Mouse (Mus musculus) Muller cell, postnatal 12 days (primary cell): ENCODE results near the gene Gdi1.

Source experiments
- DNase-seq: peaks from one replicate; pipeline ENCODE4 v3.0.0-alpha.2; 2015; ENCODE audit errors: inconsistent ontology term

The Gdi1 gene

GRCm38 (mm10) chrX:74304867-74305700, at the start of gene Gdi1:
TSS of gene Gdi1 (plus strand) at chrX:74304998.
- DNase-seq, result peak; percentile 92

DNA sequence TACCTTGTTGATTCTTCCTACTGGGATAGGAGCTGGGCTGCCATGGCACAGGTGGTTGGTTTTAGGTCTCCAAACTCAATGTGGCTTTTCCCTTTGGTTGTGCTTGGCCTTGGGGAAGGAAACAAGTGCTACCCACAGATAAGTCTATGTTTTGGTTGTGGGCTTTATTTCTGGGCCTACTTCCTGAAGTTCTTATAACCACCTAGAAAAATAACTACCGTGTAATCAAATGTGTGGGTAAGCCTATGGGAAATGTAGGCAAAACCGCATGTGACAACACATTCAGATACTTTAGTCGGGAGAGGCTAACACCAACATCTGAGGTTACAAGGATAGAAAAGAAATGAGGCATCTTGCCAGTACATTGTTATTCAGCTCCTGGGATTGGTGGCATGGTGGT, 47.1 kb upstream of the Gdi1 start:
- no peak for DNase-seq

DNA sequence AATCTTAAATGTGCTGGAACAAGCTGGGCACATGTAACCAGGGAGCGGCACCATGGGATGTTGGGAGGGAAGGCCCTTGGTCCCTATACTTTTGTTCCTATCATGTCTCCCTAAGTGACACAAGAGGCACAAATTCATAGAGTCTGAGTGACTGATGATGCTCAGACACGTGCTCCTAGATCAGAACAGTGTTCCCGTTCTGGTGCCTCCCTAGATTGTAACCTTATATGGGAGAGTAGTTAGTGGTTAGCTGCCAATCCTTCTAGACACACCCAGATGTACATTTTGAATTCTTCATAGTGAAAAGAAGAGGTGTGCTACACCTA, 35.1 kb upstream of the Gdi1 start:
- no peak for DNase-seq

DNA sequence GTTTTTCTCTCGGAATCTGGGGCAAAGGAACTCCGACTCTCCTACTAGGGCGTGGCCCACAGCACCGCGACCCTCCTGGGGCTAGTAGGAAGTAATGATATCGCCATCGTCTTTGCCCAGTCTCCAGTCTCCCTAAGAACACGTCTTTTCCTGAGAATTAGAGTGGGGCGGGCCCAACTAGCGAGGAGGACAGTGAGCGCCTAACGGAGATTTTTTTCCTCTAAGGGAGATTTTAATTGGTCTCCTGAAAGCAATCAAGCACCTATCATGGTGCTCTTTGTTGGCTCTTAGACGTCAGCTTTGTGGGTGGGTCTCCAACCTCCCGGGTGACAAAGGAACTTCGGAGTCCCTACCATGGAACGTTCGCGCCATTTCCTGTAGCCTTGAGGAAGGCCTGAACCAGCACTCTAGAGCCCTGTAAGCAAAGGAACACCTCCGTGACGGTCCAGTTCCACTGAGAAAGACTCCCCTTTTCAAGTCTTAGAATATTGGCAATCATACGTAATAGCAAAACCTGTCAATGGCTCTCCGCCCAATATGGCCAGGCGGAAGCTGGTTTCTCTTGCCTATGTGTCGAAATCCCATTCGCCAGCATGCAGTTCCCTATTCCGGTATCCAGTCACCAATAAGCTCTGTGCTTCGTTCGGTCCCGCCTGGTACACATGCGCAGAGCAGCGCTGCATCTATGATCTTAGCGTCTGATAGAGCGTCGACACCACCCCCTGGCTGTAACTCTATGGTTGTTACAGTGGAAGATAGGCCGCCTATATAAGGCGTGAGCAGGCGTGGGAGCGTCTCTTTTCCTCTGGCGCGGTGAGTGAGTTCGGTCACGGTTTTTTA, 34.5 kb upstream of the Gdi1 start, which contains the start of gene Rpl10:
Gene Rpl10, plus strand, starts transcription at position 751 of the 840 bp plus-strand sequence.
- peak; percentile 96 for DNase-seq

DNA sequence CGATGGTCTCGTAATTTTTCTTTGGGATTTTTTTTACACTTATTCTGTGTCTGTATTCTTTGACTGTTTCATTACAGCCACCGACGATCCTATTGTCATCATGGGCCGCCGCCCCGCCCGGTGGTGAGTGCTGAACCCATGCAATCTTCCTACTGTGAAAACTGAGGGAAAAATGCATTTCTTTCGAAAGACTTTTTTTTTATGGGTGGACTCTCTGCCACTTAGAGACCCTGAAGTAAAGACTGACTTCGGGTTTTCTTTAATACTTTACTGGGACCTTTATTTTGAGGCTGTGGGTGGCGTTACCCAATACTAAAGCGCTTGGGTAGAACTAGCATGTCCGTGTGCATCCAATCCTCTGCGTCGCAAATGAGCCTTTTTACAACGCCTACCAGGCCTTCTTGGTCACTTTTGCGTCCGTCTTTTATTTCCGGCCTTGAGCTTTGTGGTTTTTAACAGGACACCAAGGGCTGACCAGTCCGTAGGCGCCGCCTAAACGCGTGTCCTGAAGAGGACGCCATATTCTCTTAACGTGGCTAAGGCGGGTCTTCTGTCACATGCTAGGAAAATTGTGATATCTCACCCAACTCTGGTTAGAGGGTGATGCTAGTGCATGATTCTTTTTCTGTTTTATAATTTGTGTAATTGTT, 33.8 kb upstream of the Gdi1 start:
- peak; percentile 16 for DNase-seq

DNA sequence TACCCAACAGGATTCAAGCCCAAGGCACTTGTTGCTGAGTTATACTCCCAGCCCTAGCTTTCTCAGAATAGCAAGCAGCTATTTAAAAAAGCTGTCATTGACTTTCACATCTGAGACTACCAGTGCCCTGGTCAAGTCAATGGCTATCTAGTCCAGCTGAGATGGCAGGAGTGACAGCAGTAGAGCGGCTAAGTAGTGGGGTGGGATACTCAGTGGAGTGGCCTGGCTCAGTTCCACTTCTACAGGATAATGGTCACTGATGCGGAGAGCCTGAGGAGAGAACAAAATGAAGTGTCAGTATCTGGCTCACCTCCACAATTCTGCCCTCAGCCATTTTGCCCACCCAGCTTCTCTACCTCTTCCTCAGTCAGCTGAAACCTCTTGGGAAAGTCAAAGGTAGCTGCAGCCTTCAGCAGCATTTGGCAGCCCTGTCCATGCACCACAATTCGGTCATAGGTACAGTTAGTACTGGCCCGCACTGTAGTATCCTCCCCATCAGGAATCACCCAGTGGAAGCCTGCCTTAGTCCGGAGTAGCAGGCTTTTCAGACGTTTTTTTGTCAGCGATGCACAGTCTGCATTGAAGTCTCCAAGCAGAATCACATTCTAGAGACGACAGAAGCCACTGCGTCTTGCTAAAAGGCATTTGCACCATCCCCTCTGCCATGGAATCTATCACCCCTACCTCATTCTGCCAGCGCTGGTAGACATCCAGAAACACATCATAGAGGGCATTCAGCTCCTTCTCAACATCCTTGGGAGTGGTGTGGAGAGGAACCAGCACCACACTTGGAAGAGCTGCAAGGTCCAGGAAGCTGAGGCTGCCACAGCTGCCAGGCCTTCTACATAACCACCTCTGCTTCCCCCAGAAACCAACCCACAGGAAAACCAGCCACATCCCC, 31.1 kb upstream of the Gdi1 start:
- no peak for DNase-seq

- DNase-seq, result no peak
These were observed 26.9 kb upstream of the Gdi1 start for GRCm38 (mm10) chrX:74277916-74278315.

DNA sequence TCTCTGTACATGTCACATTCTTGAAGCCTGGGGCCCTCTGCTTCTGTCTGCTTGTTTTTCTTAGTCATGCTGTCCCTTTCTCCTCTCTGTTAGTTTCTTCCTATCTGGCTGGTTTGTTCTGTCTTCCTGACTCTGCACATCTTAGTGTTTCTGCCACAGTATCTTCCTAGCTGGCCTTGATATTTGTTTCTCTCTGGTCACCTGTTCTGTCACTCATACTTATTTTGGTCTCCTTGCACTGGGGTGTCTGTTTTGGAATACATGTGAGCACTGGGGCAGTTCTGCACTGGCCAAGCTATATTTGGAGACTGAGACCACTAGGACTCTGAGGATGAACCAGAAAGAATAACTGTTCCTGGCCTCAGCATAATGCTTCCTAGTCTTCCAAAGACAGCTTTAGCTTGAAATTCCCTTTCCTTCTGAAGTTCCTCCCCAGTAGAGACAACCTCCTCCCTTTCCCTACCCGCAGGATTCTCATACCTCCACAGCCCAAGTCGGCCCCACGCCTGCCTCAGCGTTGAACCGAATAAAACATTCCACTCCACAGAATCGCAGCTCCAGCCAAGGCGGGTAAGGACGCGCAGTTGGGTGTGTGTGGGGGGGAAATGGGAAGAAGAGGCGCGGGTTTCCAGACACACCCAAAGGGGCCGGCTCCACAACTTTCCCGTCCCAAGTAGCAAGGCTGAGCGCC, 23.6 kb upstream of the Gdi1 start:
- no peak for DNase-seq

DNA sequence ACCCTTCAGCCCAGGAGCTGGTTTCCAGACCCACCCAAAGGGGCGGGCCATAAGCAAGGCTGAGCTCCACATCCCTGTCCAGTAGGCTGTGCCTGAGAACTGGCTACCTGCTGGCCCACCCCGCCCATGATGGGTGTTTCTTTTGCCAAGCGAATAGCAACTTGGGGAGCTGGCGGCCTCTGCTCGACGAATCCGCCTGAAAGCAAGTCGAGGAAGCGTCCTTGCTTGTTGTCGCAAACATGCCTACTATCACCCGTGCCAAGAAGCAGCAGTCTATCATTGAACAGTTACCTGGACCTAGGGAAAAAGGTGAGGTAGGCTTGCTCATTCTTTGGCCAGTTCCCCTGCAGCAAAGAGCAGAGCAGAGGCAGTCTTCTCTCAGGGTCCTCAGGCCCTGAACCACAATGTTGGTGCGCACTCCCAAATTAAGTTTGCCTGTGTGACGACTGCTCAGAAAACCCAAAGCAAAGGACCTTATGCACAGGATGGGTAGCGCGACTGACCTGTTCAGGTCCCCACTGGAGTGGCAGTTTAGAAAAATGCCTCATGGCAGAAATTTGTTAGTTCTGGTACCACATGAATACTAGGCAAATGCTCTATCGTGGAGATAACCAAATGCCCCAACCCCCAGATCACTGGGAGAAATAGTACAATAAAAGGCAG, 22.9 kb upstream of the Gdi1 start, which contains the start of the genes Taz and Dnase1l1:
Gene Taz, plus strand, starts transcription at position 181 of the 663 bp plus-strand sequence.
Gene Dnase1l1, minus strand, starts transcription at position 606 of the 663 bp plus-strand sequence.
- peak; percentile 89 for DNase-seq

DNA sequence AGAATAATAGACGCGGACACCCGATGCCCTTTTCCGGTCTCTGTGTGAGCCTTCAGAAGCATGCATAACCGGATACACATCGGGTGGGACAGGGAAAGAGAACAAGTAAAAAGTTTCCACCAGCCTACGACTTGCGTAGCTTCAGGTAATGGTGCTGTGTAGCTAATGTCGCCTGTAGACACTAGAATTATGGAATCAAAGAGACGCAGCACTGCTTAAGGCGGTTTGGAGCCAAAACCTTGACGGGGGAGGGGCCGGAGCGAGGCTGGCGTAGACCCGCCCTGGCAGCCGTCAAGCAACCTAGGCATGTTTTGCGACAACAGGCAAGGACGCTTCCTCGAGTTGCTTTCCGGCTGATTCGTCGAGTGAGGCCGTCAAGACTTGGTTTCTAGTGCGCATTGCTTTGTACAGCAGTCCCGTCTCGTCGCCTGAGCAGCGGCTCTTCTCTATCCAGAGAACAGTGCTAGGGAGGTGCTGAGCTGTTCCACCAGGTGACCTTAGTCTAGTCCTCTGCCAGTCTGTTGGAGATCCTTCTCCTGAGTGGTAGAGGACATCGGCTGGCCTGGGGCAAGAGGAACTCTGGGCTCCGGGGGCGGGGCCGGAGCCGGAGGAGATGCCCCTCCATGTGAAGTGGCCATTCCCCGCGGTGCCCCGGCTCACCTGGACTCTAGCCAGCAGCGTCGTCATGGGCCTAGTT, 22.3 kb upstream of the Gdi1 start:
- peak; percentile 87 for DNase-seq

- DNase-seq, result no peak
These were observed 21.7 kb upstream of the Gdi1 start for GRCm38 (mm10) chrX:74283092-74283437.

DNA sequence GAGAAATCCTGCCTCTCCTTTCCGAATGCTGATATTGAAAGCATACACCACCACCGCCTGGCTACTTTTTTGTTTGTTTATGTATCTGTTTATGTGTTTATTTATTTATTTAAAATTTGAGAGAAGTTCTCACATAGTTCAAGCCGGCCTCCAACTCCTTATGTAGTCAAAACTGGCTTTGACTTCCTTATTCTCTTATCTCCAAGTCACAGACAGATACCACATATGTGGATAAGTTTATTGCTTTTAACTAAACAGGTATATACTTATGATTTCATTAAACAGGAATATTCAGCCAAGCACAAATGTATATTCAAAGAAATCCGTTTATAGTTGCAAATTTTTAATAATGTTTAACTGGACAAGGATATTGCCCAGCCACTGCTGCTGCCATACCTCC, 11.4 kb upstream of the Gdi1 start:
- DNase-seq, result no peak

GRCm38 (mm10) chrX:74296538-74297448, 8.0 kb upstream of the Gdi1 start, which contains the start of gene Atp6ap1:
TSS of gene Atp6ap1 (plus strand) at chrX:74297097.
- DNase-seq, result peak; percentile 95

DNA sequence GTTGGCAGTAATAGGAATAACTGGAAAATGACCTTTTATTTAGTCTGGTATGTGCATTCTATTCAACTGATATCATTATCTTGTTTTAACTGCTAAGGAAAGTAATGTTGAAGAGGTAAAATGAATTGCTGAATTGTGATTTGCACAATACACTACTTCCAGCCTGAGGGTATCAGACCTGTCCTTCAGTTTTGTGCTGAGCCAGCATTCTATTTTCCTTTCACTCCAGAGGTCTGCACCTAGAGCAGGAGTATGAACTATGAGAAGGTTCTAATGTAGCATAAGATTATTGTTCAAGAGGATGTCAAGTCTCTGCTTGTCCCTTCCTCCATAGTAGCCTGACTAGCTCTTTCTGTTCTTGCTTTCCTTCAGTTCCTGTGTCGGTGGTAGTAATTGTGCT, 6.5 kb upstream of the Gdi1 start:
- DNase-seq, result no peak

GRCm38 (mm10) chrX:74299721-74300120, 5.1 kb upstream of the Gdi1 start:
- no peak for DNase-seq

- DNase-seq, result peak; percentile 83
These were observed 8.0 kb downstream of the Gdi1 start, which contains the start of gene Fam50a for GRCm38 (mm10) chrX:74312540-74313464. TSS of gene Fam50a (plus strand) at chrX:74313033.

- DNase-seq, result peak; percentile 85
These were observed 23.9 kb downstream of the Gdi1 start, which contains the start of gene Plxna3 for GRCm38 (mm10) chrX:74328725-74329161. TSS of gene Plxna3 (plus strand) at chrX:74329066.
